Mouse (Mus musculus) cerebellum, adult 11-12 months (tissue): ENCODE data around the gene Fam216a.
A peak's percentile ranks its signal among the peaks of the same experiment; 100 is the strongest.
"Not testable (repeated sequence)": the region's sequence is repeated elsewhere in the genome, so short reads cannot be mapped to it uniquely, and the experiment has no call there.

Experiments
- DNase-seq: peaks from one replicate; pipeline ENCODE4 v3.0.0; 2022

Fam216a gene

GRCm38 (mm10) chr5:122320205-122320781 is 51.9 kb downstream of the Fam216a start:
- DNase-seq = no peak

GRCm38 (mm10) chr5:122319474-122320204 is 52.5 kb downstream of the Fam216a start:
- DNase-seq = no peak

- not testable (repeated sequence) for DNase-seq
Observed at GRCm38 (mm10) chr5:122318976-122319375, 53.2 kb downstream of the Fam216a start.

- DNase-seq = no peak
Observed at GRCm38 (mm10) chr5:122318100-122318499, 54.1 kb downstream of the Fam216a start.

- peak; percentile 67 for DNase-seq
Observed at GRCm38 (mm10) chr5:122317329-122318045, 54.7 kb downstream of the Fam216a start.

- DNase-seq = peak; percentile 97
Observed at GRCm38 (mm10) chr5:122314966-122315667, 57.0 kb downstream of the Fam216a start.
